Mouse (Mus musculus): ENCODE data around the gene Manea.

DNA sequence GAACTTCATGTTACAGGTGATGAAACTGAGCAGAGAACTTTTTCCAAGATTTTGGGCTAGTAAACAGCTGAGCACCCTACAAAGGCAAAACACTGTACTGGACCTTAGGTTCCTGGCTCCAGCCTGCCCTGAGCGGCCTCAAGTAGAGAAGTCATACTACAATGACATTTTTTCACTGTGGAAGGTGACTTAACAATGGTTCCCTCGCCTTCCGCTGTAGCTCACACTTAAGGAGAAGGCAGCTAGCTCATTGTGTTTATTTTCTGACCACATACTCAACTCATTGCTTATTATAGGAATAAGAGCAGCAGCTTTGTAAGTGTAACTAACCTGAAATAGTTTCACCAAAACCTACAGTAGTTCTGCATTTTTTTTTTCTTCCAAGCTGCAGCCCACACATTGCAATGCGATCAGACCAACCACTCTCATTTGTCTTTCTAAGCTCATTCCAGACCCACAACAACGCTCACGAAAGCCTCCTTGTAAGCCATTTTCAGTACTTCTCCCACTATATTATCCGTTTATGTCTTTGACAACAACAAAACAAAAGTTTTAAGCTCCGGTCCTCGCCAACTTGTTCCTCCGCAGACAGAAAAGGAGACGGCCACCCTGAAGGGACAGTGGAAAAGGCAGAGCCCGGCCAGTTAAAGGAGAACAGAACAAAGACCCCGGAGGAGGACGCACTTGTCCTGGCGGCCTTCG lies 799 bp downstream of the Manea start:
- TF ChIP-seq CTCF (IDR thresholded peaks at IDR 0.05; ENCODE audit: control insufficient read depth, insufficient read depth, insufficient read length) (no peak), FOSL1 (IDR thresholded peaks at IDR 0.05; ENCODE audit: insufficient read depth, low read length, poor library complexity, severe bottlenecking) (no peak), MAX (IDR thresholded peaks at IDR 0.05) (no peak)

All from C2C12 (cell line).